Mouse (Mus musculus) heart, adult 2 months (tissue): ENCODE data around the gene Prkcg.

ENCODE experiments used
- CTCF ChIP-seq: fragments of 200-600 bp; IDR thresholded peaks from 2 replicates; pipeline ENCODE4 v1.8.1; 2022; ENCODE audit warnings: antibody characterized with exemption, mild to moderate bottlenecking, moderate library complexity
- EP300 ChIP-seq: fragments of 200-500 bp; IDR thresholded peaks from 2 replicates; pipeline ENCODE4 v1.6.1; 2011; ENCODE audit warnings: low read depth, low read length, control low read depth; ENCODE audit not compliant: insufficient read depth
- POLR2A ChIP-seq: fragments of 200-500 bp; IDR thresholded peaks from 2 replicates; pipeline ENCODE4 v1.6.1; 2011; ENCODE audit warnings: mild to moderate bottlenecking, low read depth, low read length, control low read depth; ENCODE audit not compliant: insufficient read depth

DNA sequence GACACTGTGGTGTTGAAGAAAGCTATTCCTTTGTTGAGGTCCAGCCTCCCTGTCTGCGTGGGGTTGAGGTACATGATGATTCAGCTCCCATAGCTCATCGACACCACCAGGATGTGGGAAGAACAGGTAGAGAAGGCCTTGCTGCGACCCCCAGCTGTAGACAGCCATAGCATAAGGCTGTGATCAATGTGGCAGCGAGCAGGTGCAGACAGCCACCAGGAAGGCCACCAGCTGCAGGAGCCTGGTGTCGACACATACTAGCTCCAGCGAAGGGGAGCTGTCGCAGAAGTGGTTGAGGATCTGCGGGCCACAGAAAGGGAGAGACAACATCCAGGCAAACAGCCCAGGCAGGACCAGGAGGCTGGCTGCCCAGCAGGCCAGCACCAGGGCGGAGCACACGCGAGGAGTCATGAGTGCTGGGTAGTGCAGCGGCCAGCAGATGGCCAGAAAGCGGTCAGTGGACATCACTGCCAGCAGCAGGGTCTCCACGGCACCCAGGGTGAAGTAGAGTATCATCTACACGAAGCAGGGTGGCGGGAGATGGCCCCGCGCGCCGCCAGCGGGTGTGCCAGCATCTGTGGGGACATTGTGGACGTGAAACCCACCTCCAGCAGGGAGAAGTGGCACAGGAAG is 24.5 kb upstream of the Prkcg start:
- TF ChIP-seq POLR2A (no peak), CTCF (peak; percentile 51), EP300 (no peak)
